Mouse (Mus musculus) forebrain, embryonic 13.5 days (tissue): ENCODE measurements around the gene Naa50. TPM values are rescaled to one million over a fixed set of nuclear protein-coding genes. Genes with fewer than 3 reads are reported as not detected.

ENCODE experiments used
- ATAC-seq: fragments of 200-750 bp; cut with Nextera tagmentation; 2 replicates; pipeline ENCODE4 v1.8.0; 2017
- H3K27ac ChIP-seq: fragments of 300-500 bp; sonication (generic); 2 replicates; pipeline ENCODE4 v1.5.1; 2015; ENCODE audit warnings: inconsistent platforms, mild to moderate bottlenecking, moderate library complexity
- H3K27me3 ChIP-seq: fragments of 300-500 bp; sonication (generic); 2 replicates; pipeline ENCODE4 v1.6.1; 2015; ENCODE audit warnings: mild to moderate bottlenecking, inconsistent platforms
- H3K36me3 ChIP-seq: fragments of 300-500 bp; sonication (generic); 2 replicates; pipeline ENCODE4 v1.6.1; 2015; ENCODE audit warnings: mild to moderate bottlenecking, inconsistent platforms; ENCODE audit not compliant: poor library complexity, severe bottlenecking
- H3K4me1 ChIP-seq: fragments of 300-500 bp; sonication (generic); 2 replicates; pipeline ENCODE4 v1.6.1; 2015; ENCODE audit warnings: inconsistent platforms
- H3K4me2 ChIP-seq: fragments of 300-500 bp; sonication (generic); 2 replicates; pipeline ENCODE4 v1.6.1; 2015; ENCODE audit warnings: inconsistent platforms, mild to moderate bottlenecking, moderate library complexity
- H3K4me3 ChIP-seq: fragments of 300-500 bp; sonication (generic); 2 replicates; pipeline ENCODE4 v1.5.1; 2015; ENCODE audit warnings: mild to moderate bottlenecking, inconsistent platforms
- H3K9ac ChIP-seq: fragments of 300-500 bp; sonication (generic); 2 replicates; pipeline ENCODE4 v1.6.1; 2015; ENCODE audit warnings: mild to moderate bottlenecking, inconsistent platforms
- H3K9me3 ChIP-seq: fragments of 300-500 bp; sonication (generic); replicated peaks from 2 replicates; pipeline ENCODE4 v1.6.1; 2016; ENCODE audit warnings: inconsistent platforms
- WGBS: fragments of 180-500 bp; shearing (Covaris S2); methylation state at CpG from one replicate; pipeline ENCODE4 v1.1.7; 2015; 5-methylcytosine and 5-hydroxymethylcytosine counted together
- polyA plus RNA-seq: library from polyadenylated mRNA; unstranded; fragments of >200 nt; fragmentation: Nextera tagmentation; extraction: Ambion mirVana; gene quantifications from 2 replicates; pipeline ENCODE4 v1.2.1, GENCODE M21; 2015

Gene Naa50
- polyA plus RNA-seq, 1 experiment from 2014 or later: 90.4 TPM

DNA sequence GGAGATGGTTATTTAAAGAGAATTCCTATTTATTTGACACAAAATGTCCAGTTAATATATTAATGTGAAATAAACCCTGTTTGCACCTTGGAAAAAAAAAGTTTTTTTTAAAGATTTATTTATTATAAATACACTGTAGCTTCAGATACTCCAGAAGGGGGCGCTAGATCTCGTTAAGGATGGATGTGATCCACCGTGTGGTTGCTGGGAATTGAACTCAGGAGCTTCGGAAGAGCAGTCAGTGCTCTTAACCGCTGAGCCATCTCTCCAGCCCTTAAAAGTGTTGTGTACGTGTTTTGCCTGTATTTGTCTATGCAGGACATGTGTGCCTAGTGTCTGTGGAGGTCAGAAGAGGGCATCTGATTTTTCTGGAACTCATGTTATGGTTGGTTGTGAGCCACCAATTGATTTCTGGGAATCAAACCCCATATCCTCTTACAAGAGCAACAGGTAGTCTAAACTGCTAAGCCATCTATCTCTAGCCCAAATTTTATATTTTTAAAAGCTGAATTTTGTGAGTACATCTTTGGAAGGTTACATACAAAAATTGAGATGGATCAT, 14.9 kb downstream of the Naa50 start:
- Histone ChIP-seq H3K9me3 (no peaks in the 10 kb centered on the region), H3K4me1 (no peaks in the 10 kb centered on the region), H3K4me3 (no peak overlapping the region), H3K27me3 (no peaks in the 10 kb centered on the region), H3K4me2 (no peak overlapping the region), H3K9ac (no peak overlapping the region), H3K27ac (no peak overlapping the region), H3K36me3 (peaks cover 21% of the 10 kb centered on the region)
- ATAC-seq: no peak
- WGBS: 66% methylated on average over 6 of the region's 6 CpGs

DNA sequence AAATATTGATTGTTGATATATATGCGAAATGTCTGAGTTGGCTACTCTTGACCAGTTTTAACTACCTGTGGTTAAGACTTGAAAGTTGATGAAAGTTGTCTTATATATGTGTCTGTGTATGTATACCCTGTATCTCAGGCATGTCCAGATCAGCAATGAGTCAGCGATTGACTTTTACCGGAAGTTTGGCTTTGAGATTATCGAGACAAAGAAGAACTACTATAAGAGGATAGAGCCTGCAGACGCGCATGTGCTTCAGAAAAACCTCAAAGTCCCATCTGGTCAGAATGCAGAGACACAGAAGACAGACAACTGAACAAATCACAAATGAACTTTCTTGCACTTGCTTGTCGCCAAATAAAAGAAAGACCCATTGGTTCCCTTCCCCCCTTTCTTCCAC, 19.7 kb downstream of the Naa50 start:
- no peak for ATAC-seq
- no peaks in the 10 kb centered on the region for H3K9me3 ChIP-seq
- no peak overlapping the region for H3K9ac ChIP-seq
- 96% methylated on average over 7 of the region's 7 CpGs for WGBS
- H3K27ac ChIP-seq: no peak overlapping the region
- H3K4me2 ChIP-seq: no peak overlapping the region
- no peak overlapping the region for H3K4me3 ChIP-seq
- H3K27me3 ChIP-seq: no peaks in the 10 kb centered on the region
- no peaks in the 10 kb centered on the region for H3K4me1 ChIP-seq
- peaks cover 26% of the 10 kb centered on the region for H3K36me3 ChIP-seq

DNA sequence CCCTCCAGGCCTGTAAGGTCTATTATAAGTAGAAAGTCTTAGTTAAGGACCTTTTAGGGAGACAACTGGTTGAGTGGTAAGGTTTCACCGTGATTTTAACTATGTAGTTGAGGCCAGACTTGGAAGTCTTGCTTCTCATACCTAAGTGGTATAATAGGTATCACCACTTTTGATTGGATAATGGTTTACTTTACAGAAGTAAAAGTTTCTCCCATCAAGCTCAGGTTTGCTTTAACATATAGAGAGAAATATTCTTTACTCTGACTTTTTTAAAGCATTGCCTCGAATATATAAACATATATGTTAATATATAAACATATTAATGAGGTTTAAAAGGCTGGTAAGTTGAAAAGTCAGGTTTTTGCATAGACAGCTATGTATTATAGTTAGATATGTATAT, 24.2 kb downstream of the Naa50 start:
- Histone ChIP-seq H3K4me1 (no peaks in the 10 kb centered on the region), H3K27ac (no peak overlapping the region), H3K4me2 (no peak overlapping the region), H3K4me3 (no peak overlapping the region), H3K27me3 (no peaks in the 10 kb centered on the region), H3K9me3 (no peaks in the 10 kb centered on the region), H3K36me3 (peaks cover 13% of the 10 kb centered on the region), H3K9ac (no peak overlapping the region)
- WGBS: 86% methylated on average over 2 of the region's 2 CpGs
- ATAC-seq: no peak

DNA sequence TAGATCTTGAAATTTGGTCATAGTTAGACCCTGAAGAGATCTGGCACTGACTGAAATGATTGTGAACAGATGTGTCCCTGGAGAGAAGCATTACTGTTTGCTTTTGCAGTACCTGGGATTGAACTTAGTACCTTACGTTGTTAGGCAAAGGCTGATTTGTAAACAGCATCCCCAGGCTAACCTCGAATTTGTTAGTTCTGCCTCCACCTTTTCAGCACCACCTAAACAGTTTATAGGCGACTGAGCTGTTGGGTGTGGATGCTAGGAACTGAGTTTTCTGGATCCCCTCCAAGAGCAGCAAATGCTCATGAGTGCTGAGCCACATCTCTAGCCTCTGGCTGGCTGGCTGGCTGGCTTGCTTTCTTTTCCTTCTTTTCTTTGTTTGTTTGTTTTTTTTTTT, 25.6 kb downstream of the Naa50 start:
- no peak for ATAC-seq

DNA sequence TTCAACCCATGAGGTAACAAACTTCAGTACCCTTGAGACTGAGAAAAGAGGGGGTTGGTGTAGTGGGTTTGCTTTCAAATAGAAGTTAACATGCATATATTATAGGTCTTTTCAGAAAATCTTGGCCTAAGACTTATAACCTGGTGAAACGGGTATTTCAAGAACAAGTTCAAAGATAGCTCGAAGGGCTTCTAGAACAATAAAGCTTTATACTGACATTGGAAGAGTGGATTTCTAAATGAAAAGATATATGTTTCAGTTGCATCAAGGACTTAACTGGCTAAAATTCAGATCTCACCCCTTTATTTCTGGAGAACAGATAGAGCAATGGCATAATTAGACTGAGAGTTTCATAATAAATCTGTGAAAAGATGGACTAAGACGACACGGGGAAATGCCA, 29.4 kb downstream of the Naa50 start:
- peaks cover 2% of the 10 kb centered on the region for H3K4me1 ChIP-seq
- no peaks in the 10 kb centered on the region for H3K36me3 ChIP-seq
- no peak overlapping the region for H3K4me3 ChIP-seq
- H3K27me3 ChIP-seq: no peaks in the 10 kb centered on the region
- H3K27ac ChIP-seq: no peak overlapping the region
- H3K9me3 ChIP-seq: no peaks in the 10 kb centered on the region
- WGBS: 83% methylated on average over 4 of the region's 4 CpGs
- H3K9ac ChIP-seq: no peak overlapping the region
- ATAC-seq: no peak
- no peak overlapping the region for H3K4me2 ChIP-seq

More for the DNA sequence above, 25.6 kb downstream of the Naa50 start:
- 70% methylated on average over 3 of the region's 3 CpGs for WGBS
- no peak overlapping the region for H3K27ac ChIP-seq
- H3K4me3 ChIP-seq: no peak overlapping the region
- H3K9ac ChIP-seq: no peak overlapping the region
- H3K36me3 ChIP-seq: peaks cover under 1% of the 10 kb centered on the region; the same call in 1 of the 2 replicates
- no peaks in the 10 kb centered on the region for H3K9me3 ChIP-seq
- no peaks in the 10 kb centered on the region for H3K4me1 ChIP-seq
- H3K4me2 ChIP-seq: no peak overlapping the region
- H3K27me3 ChIP-seq: no peaks in the 10 kb centered on the region

DNA sequence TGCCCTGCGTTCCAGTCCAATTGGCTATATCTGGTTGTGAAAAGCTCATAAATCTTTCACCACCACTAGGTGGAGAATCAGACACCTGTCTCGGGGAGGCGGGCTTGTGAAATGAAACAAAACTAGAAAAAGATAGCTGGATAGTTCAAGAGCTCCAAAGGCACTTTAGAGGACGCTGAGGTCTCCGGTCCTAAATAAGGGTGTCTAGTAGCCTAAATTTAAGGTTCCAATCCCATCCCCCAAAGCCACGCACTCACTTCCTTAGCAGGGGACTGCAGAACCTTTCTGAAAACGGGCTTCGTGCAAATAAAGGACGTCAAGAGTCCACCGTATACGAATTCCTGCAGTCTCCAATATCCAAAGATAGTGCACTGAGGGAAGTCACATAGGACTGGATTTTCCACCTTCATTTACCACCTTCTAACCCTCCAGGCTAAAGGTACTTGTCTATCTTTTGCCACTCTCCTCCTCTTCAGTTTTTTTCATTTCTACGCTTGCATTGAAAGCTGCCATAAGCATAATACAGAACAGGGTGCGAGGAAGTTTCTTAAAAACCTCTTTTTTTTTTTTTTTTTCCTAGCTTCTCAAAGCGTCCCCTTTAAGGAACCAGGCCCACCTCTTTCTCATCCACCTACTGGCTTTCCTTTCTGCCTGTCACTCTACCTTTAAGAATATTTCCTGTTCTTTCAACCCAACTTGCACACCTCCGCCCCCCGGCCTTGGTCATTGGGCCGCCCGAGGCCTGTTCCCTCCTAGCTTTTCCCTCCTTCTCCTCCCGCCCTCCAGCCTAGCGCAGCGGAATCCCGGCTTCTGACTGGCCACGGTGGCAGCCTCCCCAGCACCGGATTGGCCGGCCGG, 32.9 kb downstream of the Naa50 start:
- H3K4me3 ChIP-seq: peak overlapping the region; percentile 86
- no peaks in the 10 kb centered on the region for H3K36me3 ChIP-seq
- H3K4me2 ChIP-seq: peak overlapping the region; percentile 81
- under 1% methylated on average over 26 of the region's 26 CpGs for WGBS
- no peaks in the 10 kb centered on the region for H3K27me3 ChIP-seq
- ATAC-seq: peak; percentile 100
- H3K4me1 ChIP-seq: peaks cover 15% of the 10 kb centered on the region
- peak overlapping the region; percentile 84 for H3K27ac ChIP-seq
- no peaks in the 10 kb centered on the region for H3K9me3 ChIP-seq
- peak overlapping the region; percentile 88 for H3K9ac ChIP-seq

DNA sequence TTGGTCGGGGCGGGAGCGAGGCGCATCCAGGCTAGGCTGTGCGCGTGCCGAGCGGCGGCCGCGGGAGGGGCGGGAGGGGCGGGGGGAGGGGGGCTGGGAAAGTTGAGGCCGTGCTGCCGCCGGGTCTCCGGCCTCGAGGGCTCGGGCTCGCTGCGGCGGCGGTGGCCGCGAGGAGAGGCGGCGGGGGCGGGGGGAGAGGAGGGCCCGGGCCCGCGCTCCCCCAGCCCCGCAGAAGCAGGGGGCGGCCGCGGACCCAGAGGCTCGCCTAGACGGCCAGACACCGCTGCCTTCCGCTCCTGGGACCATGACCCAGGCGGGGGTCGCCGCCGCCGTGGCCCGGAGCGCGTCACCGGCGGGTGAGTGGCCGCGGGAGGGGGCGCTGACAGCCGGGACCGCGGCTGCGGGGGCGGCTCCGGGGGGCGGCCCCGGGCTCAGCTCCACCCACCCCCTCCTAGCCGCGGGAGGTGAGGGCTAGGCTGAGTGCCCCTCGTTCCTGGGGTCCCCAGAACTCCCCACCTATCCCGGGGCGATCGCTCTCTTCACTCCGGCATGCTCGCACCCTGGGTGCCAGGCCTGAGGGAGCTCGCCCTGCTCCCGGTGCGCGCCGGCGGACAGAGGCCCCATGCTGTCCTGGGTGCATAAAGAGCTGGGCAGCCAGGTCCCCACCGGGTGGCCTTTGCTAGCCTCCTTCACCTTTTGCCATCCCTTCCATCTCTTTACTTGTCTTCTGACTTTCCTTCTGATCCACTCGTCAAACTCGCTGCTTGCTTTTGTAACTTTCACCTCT, 33.7 kb downstream of the Naa50 start, which contains the start of gene Usf3:
TSS of gene Usf3 (plus strand) at position 92 of the 787 bp plus-strand sequence.
- Histone ChIP-seq H3K36me3 (no peaks in the 10 kb centered on the region), H3K27me3 (no peaks in the 10 kb centered on the region), H3K9ac (peak within 1 kb of the TSS; percentile 88), H3K27ac (peak within 1 kb of the TSS; percentile 84), H3K9me3 (no peaks in the 10 kb centered on the region), H3K4me3 (peak within 1 kb of the TSS; percentile 86), H3K4me1 (peaks cover 15% of the 10 kb centered on the region), H3K4me2 (peak within 1 kb of the TSS; percentile 85)
- peak; percentile 73 for ATAC-seq
- 0% methylated on average over 39 of the region's 77 CpGs for WGBS

DNA sequence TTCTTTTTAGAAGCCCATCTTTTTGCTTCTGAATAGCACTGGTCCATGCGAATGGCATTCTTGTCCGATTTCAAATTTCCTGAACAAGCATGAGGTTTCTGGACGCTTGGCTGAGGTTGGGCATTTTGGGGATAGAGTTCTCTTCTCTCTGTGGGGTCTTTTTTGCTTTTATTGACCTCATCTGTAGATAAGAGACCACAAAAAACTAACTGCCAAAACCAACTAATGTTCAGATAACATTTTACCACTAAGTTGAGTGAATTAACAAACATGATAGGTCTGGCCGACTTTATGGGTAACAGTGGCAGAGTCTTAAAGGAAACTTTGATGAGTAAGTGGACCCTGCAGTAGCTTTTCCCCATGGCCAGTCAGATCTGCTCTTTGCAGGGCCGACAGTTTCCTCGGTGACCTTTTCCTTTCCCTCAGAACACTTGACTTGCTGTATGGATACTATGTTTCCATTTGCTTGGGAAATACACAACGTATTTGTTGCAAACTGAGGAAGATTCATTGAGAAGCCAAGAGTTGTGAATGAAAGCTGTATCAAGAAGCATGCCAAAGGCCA, 34.4 kb downstream of the Naa50 start:
- Histone ChIP-seq H3K36me3 (no peaks in the 10 kb centered on the region; the same call in 1 of the 2 replicates), H3K4me1 (peaks cover 15% of the 10 kb centered on the region), H3K27ac (no peak overlapping the region), H3K4me3 (peak overlapping the region; percentile 86), H3K4me2 (peak overlapping the region; percentile 85), H3K27me3 (no peaks in the 10 kb centered on the region), H3K9ac (peak overlapping the region; percentile 88), H3K9me3 (no peaks in the 10 kb centered on the region)
- ATAC-seq: no peak
- 21% methylated on average over 7 of the region's 7 CpGs for WGBS

DNA sequence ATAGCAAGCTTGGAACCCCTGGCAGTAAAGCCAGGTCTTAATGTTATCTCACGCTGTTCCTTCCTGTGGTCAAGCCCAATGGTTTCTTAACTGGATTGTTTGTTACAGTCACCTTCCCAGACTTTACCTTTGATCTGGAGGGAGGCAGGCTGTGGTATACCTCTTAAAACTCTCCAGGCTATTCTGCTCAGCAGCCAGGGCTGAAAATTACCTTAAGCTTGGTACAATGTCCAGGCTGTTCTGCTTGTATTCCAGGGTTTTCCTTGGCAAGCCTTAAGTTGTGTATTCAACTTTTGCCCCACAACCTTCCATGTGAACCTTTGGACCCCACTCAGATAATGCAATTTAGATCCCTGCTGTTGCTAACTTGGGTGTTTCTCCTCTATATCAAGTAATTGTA, 35.4 kb downstream of the Naa50 start:
- Histone ChIP-seq H3K4me3 (no peak overlapping the region), H3K27ac (no peak overlapping the region), H3K27me3 (no peaks in the 10 kb centered on the region), H3K4me2 (no peak overlapping the region), H3K9ac (no peak overlapping the region), H3K4me1 (peaks cover 15% of the 10 kb centered on the region), H3K9me3 (no peaks in the 10 kb centered on the region), H3K36me3 (no peaks in the 10 kb centered on the region; the same call in 1 of the 2 replicates)
- ATAC-seq: no peak
- 83% methylated on average over 1 of the region's 1 CpGs for WGBS

DNA sequence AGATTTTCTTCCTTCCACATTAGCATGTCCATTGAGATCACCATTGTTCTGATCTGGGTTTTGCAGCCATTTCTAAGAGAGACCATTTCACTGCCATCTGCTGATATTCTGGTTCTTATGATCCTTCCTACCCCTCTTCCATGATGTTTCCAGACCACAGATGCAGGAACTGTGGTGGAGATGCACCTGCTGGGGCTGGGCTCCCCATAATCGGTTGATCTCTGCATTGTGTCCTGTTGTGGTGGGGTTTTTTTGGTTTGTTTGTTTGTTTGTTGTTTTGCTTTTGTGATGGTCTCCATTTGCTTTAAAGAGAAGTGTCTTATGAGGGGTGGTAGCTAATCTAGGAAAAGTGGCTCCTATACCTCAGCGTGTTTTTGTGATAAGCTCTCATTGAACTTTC, 36.9 kb downstream of the Naa50 start:
- Histone ChIP-seq H3K4me2 (no peak overlapping the region), H3K4me3 (no peak overlapping the region), H3K27me3 (no peaks in the 10 kb centered on the region), H3K9me3 (no peaks in the 10 kb centered on the region), H3K9ac (no peak overlapping the region), H3K4me1 (peaks cover 15% of the 10 kb centered on the region), H3K27ac (no peak overlapping the region), H3K36me3 (peaks cover under 1% of the 10 kb centered on the region; the same call in 1 of the 2 replicates)
- 91% methylated on average over 2 of the region's 2 CpGs for WGBS
- ATAC-seq: no peak

DNA sequence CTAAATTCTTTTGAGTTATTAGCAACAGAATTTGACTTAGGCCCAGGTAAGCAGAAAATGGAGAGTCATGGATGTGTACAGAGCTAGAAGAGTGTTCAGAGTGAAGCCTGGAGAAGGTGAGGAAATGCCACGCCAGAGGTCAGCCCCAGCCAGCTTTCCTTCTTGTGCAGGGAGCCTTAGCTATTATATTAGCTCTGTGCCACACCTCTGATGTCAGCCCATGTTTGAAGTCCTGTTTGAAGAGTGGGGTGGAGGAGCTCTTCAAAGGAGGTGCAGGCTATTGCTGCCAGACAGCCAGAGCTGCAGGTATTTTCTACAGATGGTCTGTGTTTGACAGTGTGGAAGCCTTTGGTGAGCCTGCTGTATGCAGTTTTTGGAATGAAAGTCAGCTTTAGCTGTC, 38.9 kb downstream of the Naa50 start:
- peaks cover 3% of the 10 kb centered on the region for H3K36me3 ChIP-seq
- H3K4me2 ChIP-seq: no peak overlapping the region
- H3K27me3 ChIP-seq: no peaks in the 10 kb centered on the region
- H3K27ac ChIP-seq: no peak overlapping the region
- no peak overlapping the region for H3K9ac ChIP-seq
- no peak overlapping the region for H3K4me3 ChIP-seq
- peaks cover 15% of the 10 kb centered on the region for H3K4me1 ChIP-seq
- H3K9me3 ChIP-seq: no peaks in the 10 kb centered on the region
- WGBS: 73% methylated on average over 1 of the region's 1 CpGs
- ATAC-seq: 0 out of 2 replicates have a peak, but pooled peaks have one; percentile 11

DNA sequence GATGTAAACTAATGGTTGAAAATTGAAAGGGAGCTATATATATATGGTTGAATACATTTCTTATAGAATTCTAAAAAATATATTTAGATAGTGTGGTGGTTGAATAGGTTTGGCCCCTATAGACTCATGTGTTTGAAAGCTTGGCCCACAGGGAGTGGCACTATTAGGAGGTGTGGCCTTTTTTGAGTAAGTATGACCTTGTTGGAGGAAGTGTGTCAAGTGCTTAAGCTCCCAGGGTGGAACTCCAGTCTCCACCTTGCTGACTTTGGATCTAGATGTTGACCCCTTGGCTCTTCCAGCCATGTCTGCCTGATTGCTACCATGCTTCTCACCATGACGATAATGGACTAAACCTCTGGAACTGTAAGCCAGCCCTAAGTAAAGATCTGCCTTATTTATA, 43.0 kb downstream of the Naa50 start:
- no peak overlapping the region for H3K4me3 ChIP-seq
- 91% methylated on average over 1 of the region's 1 CpGs for WGBS
- H3K4me2 ChIP-seq: no peak overlapping the region
- H3K9ac ChIP-seq: no peak overlapping the region
- H3K9me3 ChIP-seq: no peaks in the 10 kb centered on the region
- no peak overlapping the region for H3K27ac ChIP-seq
- H3K36me3 ChIP-seq: peaks cover 3% of the 10 kb centered on the region
- H3K27me3 ChIP-seq: no peaks in the 10 kb centered on the region
- no peak for ATAC-seq
- H3K4me1 ChIP-seq: no peaks in the 10 kb centered on the region
